Mouse (Mus musculus) lung, postnatal 0 days (tissue): ENCODE data around the gene Arvcf. TPM values are rescaled to one million over a fixed set of nuclear protein-coding genes. Genes with fewer than 3 reads are reported as not detected.

ENCODE experiments used
- ATAC-seq: fragments of 200-750 bp; cut with Nextera tagmentation; 2 replicates; pipeline ENCODE4 v1.8.0; 2017; ENCODE audit warnings: moderate library complexity
- DNase-seq: peaks from one replicate; pipeline ENCODE4 v3.0.0-alpha.2; 2016; ENCODE audit warnings: low spot score
- H3K27ac ChIP-seq: fragments of 300-500 bp; sonication (generic); 2 replicates; pipeline ENCODE4 v1.5.1; 2014; ENCODE audit warnings: antibody characterized with exemption, mild to moderate bottlenecking, low read length, mixed read lengths
- H3K27me3 ChIP-seq: fragments of 300-500 bp; sonication (generic); replicated peaks from 2 replicates; pipeline ENCODE4 v1.6.1; 2014; ENCODE audit warnings: low read length, mixed read lengths; ENCODE audit not compliant: insufficient read depth
- H3K36me3 ChIP-seq: fragments of 300-500 bp; sonication (generic); 2 replicates; pipeline ENCODE4 v1.6.1; 2014; ENCODE audit warnings: low read length, mixed read lengths; ENCODE audit not compliant: insufficient read depth
- H3K4me1 ChIP-seq: fragments of 300-500 bp; sonication (generic); 2 replicates; pipeline ENCODE4 v1.6.1; 2014; ENCODE audit warnings: antibody characterized with exemption, low read depth, low read length, mixed read lengths; ENCODE audit not compliant: insufficient read depth
- H3K4me2 ChIP-seq: fragments of 300-500 bp; sonication (generic); replicated peaks from 2 replicates; pipeline ENCODE4 v1.6.1; 2014; ENCODE audit warnings: low read depth, mild to moderate bottlenecking, low read length, moderate library complexity, mixed read lengths
- H3K4me3 ChIP-seq: fragments of 300-500 bp; sonication (generic); 2 replicates; pipeline ENCODE4 v1.5.1; 2014; ENCODE audit warnings: low read depth, low read length
- H3K9ac ChIP-seq: fragments of 300-500 bp; sonication (generic); replicated peaks from 2 replicates; pipeline ENCODE4 v1.6.1; 2014; ENCODE audit warnings: low read depth, mild to moderate bottlenecking
- H3K9me3 ChIP-seq: fragments of 300-500 bp; sonication (generic); 2 replicates; pipeline ENCODE4 v1.6.1; 2016; ENCODE audit warnings: low read length, mixed read lengths
- CTCF ChIP-seq: IDR thresholded peaks from 2 replicates; pipeline ENCODE4 v1.5.1; 2016; ENCODE audit warnings: antibody characterized with exemption, mild to moderate bottlenecking
- EP300 ChIP-seq: IDR thresholded peaks from 2 replicates; pipeline ENCODE4 v1.6.1; 2016; ENCODE audit warnings: antibody characterized with exemption, mild to moderate bottlenecking, control low read depth
- WGBS: fragments of 180-500 bp; shearing (Covaris S2); extraction: QIAGEN DNeasy Blood & Tissue Kit; methylation state at CpG from one replicate; pipeline ENCODE4 v1.1.7; 2014; 5-methylcytosine and 5-hydroxymethylcytosine counted together
- polyA plus RNA-seq: library from polyadenylated mRNA; unstranded; fragments of >200 nt; fragmentation: Nextera tagmentation; extraction: Ambion mirVana; gene quantifications from 2 replicates; pipeline ENCODE4 v1.2.1, GENCODE M21; 2015

The Arvcf gene
- 14.6 and 18.5 TPM in 2 replicates for polyA plus RNA-seq

DNA sequence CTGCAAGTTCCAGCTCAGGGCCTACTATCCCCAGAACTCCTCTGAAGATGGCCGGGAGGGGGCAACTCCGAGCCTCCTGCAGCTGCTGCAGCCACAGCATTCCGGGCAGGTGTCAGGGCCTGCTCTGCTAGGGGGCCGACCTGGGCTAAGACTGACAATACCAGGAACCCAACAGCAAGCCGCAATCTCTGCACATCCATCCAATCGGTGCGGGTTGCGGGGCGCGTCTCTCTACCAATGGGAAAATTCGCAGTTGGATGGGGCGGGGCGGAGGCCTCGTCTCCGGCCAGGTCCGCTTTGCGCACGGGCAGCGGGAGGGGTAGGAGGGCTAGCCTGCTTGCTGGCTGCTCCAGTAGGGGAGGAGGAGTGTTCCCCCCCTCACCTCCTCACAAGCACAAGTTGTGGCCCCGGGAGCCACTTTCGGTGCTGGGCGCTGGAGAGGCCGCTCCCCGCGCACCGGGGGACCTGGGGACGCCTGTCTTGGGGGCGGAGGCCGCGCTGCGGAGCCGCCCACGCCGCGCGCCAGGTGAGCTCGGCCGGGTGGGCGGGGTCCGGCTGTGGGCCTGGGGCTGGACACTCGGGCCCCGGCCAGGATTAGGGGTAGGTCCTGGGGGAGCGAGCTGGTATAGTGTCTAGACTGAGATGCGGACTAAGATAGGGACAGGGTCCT lies at the start of gene Arvcf, which contains the start of gene Tango2:
Arvcf (plus strand) TSS at position 252 of the 670 bp plus-strand sequence.
Tango2 (minus strand) TSS at position 173 of the 670 bp plus-strand sequence.
- H3K27ac ChIP-seq = no peak within 1 kb of the TSS
- peak within 1 kb of the TSS; percentile 64 for H3K4me3 ChIP-seq
- ATAC-seq = peak; percentile 86
- H3K9ac ChIP-seq = peak within 1 kb of the TSS; percentile 34
- peak; percentile 95 for DNase-seq
- H3K4me2 ChIP-seq = peak within 1 kb of the TSS; percentile 99
- TF ChIP-seq EP300 (no peak), CTCF (peak; percentile 61)
- H3K4me1 ChIP-seq = peaks cover 8% of the 10 kb centered on the region; the same call in 1 of the 2 replicates
- H3K36me3 ChIP-seq = no peaks in the 10 kb centered on the region
- WGBS = under 1% methylated on average over 43 of the region's 44 CpGs
- no peaks in the 10 kb centered on the region for H3K27me3 ChIP-seq
- no peaks in the 10 kb centered on the region for H3K9me3 ChIP-seq

DNA sequence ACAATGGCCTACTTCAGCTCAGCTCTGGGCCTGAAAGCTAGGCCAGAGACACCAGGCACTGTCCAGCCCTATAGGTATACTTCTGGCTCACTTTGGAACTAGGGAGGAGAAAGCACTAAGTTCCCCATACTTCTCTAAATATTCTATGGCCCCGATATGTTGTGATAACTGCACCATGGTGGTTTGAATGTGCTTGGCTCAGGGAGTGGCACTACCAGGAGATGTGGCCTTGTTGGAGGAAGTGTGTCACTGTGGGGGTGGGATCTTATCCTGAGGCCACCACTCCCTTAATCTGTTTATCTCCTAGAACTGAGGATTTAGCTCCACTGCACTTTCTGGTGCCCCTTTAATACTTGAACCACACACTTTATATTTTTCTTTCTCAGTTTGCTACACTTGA lies 39.8 kb upstream of the Arvcf start:
- no peaks in the 10 kb centered on the region for H3K36me3 ChIP-seq

DNA sequence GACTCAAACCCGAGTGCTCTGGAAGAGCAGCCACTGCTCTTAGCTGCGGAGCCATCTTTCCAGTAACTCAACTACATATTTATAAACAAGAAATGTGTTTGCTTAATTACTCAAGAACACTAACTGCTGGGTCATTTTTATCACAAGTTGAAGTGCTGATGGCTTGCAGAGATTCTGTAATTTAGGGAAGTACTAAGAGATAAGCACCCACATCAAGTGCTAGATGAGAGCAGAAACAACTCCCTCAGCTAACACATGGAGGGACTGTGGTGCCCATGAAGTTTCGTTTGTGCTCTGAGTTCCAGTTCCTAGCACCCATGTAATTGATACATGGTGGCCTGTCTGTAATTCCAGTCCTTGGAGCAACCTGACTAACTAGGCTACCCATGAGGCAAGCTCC lies 29.0 kb upstream of the Arvcf start:
- Histone ChIP-seq H3K9me3 (no peaks in the 10 kb centered on the region), H3K36me3 (no peaks in the 10 kb centered on the region), H3K27ac (no peak overlapping the region), H3K4me3 (no peak overlapping the region), H3K27me3 (no peaks in the 10 kb centered on the region), H3K9ac (no peak overlapping the region), H3K4me2 (no peak overlapping the region), H3K4me1 (no peaks in the 10 kb centered on the region)
- WGBS = 72% methylated on average over 3 of the region's 3 CpGs
- TF ChIP-seq EP300 = no peak
- TF ChIP-seq CTCF = no peak
- DNase-seq (no peak), ATAC-seq (no peak)

More for the DNA sequence above, 39.8 kb upstream of the Arvcf start:
- Histone ChIP-seq H3K9ac (no peak overlapping the region), H3K9me3 (no peaks in the 10 kb centered on the region), H3K4me1 (no peaks in the 10 kb centered on the region), H3K27me3 (no peaks in the 10 kb centered on the region), H3K27ac (no peak overlapping the region), H3K4me2 (no peak overlapping the region), H3K4me3 (no peak overlapping the region)
- DNase-seq (no peak), ATAC-seq (no peak)
- 90% methylated on average over 1 of the region's 1 CpGs for WGBS
- TF ChIP-seq EP300 = no peak
- TF ChIP-seq CTCF = no peak

DNA sequence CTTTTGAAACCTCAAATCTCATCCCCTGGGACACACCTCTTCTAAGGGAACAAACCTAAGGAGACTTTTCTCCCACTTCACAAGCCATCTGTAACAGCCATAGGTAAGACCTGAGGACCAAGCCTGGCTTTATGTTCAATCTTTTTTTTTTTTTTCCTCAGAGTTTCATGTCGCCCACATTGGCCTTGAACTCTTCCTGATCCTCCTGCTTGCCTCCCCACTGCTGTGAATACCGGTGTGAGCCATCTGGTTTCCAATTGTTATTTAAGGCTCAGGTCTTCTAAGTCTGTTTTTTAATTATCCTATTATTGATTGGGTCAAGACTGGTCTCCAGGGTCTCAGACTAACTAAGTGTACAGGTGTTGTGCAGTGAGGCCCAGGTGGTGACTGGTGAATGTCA lies 26.5 kb upstream of the Arvcf start:
- DNase-seq = no peak
- no peak for TF ChIP-seq CTCF
- no peak for TF ChIP-seq EP300
- no peak overlapping the region for H3K9ac ChIP-seq
- WGBS = 78% methylated on average over 2 of the region's 2 CpGs
- no peak overlapping the region for H3K27ac ChIP-seq
- H3K27me3 ChIP-seq = no peaks in the 10 kb centered on the region
- H3K4me3 ChIP-seq = no peak overlapping the region
- no peak for ATAC-seq
- H3K36me3 ChIP-seq = no peaks in the 10 kb centered on the region
- H3K9me3 ChIP-seq = no peaks in the 10 kb centered on the region
- H3K4me2 ChIP-seq = no peak overlapping the region
- no peaks in the 10 kb centered on the region for H3K4me1 ChIP-seq

DNA sequence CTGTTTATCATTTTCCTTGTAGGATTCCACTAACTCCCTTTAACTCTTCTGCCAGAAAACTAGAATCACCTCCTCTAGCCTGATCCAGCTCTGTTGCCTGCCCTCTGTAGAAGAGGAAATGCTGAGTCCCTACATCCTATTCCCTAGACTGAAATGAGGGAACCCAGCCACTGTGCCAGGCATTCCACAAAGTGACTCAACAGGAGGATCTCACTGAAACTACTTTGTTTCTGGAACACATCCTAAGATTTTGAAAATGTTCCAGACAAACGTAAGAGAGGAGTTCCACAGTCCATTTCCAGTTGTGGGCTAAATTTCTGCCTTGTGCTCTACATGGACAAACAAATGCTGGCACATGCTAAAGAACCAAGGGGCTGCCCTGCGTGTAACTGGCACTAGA lies 24.5 kb upstream of the Arvcf start:
- no peak overlapping the region for H3K9ac ChIP-seq
- H3K4me1 ChIP-seq = no peaks in the 10 kb centered on the region
- no peak overlapping the region for H3K4me3 ChIP-seq
- no peaks in the 10 kb centered on the region for H3K36me3 ChIP-seq
- no peaks in the 10 kb centered on the region for H3K9me3 ChIP-seq
- H3K27ac ChIP-seq = no peak overlapping the region
- ATAC-seq (peak; percentile 52; the same call in 1 of the 2 replicates), DNase-seq (peak; percentile 61)
- H3K4me2 ChIP-seq = no peak overlapping the region
- no peaks in the 10 kb centered on the region for H3K27me3 ChIP-seq
- no peak for TF ChIP-seq CTCF
- no peak for TF ChIP-seq EP300
- WGBS = 70% methylated on average over 2 of the region's 2 CpGs

DNA sequence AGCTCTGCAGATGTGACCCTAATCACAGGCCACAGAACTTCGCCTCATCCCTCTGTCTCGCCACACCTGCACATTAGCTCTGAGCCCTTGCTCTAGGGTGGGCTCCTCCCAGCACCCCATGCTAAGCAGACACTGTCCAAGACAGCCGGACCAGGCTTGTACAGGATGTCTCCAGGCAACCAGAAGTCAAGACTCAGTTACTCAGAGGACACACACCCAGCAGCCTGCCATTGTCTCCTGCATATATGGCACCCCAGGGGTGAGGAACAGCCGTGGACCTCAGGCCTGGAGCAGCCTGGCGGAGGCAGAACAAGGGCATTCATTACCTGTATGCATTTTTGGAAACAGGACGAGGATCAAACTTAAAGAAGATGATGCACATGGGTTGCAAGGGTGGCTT lies 24.0 kb upstream of the Arvcf start:
- no peak for DNase-seq
- ATAC-seq = no peak

More for the DNA sequence above, 24.0 kb upstream of the Arvcf start:
- no peaks in the 10 kb centered on the region for H3K9me3 ChIP-seq
- no peaks in the 10 kb centered on the region for H3K27me3 ChIP-seq
- no peak overlapping the region for H3K4me2 ChIP-seq
- H3K9ac ChIP-seq = no peak overlapping the region
- 86% methylated on average over 6 of the region's 6 CpGs for WGBS
- TF ChIP-seq EP300 = no peak
- TF ChIP-seq CTCF = no peak
- no peak overlapping the region for H3K27ac ChIP-seq
- H3K4me3 ChIP-seq = no peak overlapping the region
- no peaks in the 10 kb centered on the region for H3K36me3 ChIP-seq
- no peaks in the 10 kb centered on the region for H3K4me1 ChIP-seq
